Comparison of ENCODE assay signal across 9 mouse cellular contexts in the genomic region with DNA sequence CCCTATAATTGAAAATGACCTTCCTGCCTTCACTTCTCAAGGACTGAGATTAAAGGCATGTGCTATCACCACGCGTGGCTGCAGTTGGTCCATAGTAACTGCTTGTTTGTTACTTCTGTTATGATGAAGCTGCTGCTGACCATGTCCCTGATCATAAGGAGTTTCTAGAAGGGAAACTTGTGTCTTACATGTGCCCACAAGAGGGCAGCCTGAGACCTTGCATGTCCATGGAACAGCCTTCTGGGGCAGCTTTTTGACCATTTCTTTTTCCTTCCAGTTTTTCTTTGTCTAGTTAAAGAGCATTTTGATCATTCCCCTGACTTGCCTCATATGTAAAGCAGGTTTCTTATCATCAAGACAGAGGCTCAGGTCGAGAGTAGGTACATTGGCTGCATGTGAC. TPM values are rescaled to one million over a fixed set of nuclear protein-coding genes. Genes with fewer than 3 reads are reported as not detected.
DNase-seq lines count a peak whose midpoint lies in the region; ATAC-seq and TF ChIP-seq lines count a peak whose summit lies in the region.
"Had no signal": no experiment of that assay in that cellular context is flagged by ENCODE, and none has a peak within 500 bp of the region (broad histone marks: within the 10 kb centered on the region; RNA-seq: fewer than 3 reads in every experiment).

No protein-coding gene starts in this region.

- DNase-seq in kidney, adult 18-20 months: peak; percentile 32
- DNase-seq in adrenal gland, adult 2 months: peak; percentile 23
- DNase-seq in embryo, embryonic 11.5 days (ENCODE audit: low read depth, low spot score): peak; percentile 24
- peak; percentile 39 for DNase-seq in kidney, postnatal 14 days
- DNase-seq in lung, postnatal 36 days: peak; percentile 37

- TF ChIP-seq CTCF in ES-Bruce4 (IDR thresholded peaks at IDR 0.05; ENCODE audit: low read depth, low read length): peak; percentile 44

- no peak overlapping the region for H3K4me2 ChIP-seq in kidney, embryonic 14.5 days (replicated peaks; ENCODE audit: low read depth, low read length)
- H3K4me2 ChIP-seq: embryonic facial prominence, embryonic 15.5 days had no signal

- no peak for ATAC-seq in kidney, embryonic 14.5 days (ENCODE audit: low FRiP score, low TSS enrichment)
- no peak for ATAC-seq in megakaryocyte, adult 5-6 weeks (ENCODE audit: poor library complexity, severe bottlenecking)

- H3K36me3 ChIP-seq in kidney, embryonic 14.5 days (ENCODE audit: control insufficient read depth, insufficient read depth, low read length): no peaks in the 10 kb centered on the region
- no peaks in the 10 kb centered on the region for H3K36me3 ChIP-seq in ES-Bruce4 (ENCODE audit: control insufficient read depth, insufficient read depth, low read length, poor library complexity, severe bottlenecking)
- H3K36me3 ChIP-seq: embryonic facial prominence, embryonic 15.5 days had no signal

- no peak for TF ChIP-seq POLR2A in ES-Bruce4 (IDR thresholded peaks at IDR 0.05; ENCODE audit: insufficient read depth, low read length)

- H3K27ac ChIP-seq in kidney, embryonic 14.5 days (ENCODE audit: low read depth, low read length): no peak overlapping the region
- H3K27ac ChIP-seq in ES-Bruce4 (ENCODE audit: insufficient read depth, low read length): no peak overlapping the region
- H3K27ac ChIP-seq: embryonic facial prominence, embryonic 15.5 days had no signal

- no peaks in the 10 kb centered on the region for H3K27me3 ChIP-seq in kidney, embryonic 14.5 days (ENCODE audit: control insufficient read depth, insufficient read depth, low read length)
- H3K27me3 ChIP-seq in ES-Bruce4 (ENCODE audit: control insufficient read depth, insufficient read depth, low read length, poor library complexity, severe bottlenecking): no peaks in the 10 kb centered on the region

- no peak for TF ChIP-seq EP300 in ES-Bruce4 (IDR thresholded peaks at IDR 0.05; ENCODE audit: insufficient read depth, low read depth, low read length)

- H3K9me3 ChIP-seq in kidney, embryonic 14.5 days (ENCODE audit: control insufficient read depth, low read length): no peaks in the 10 kb centered on the region
- H3K9me3 ChIP-seq in ES-Bruce4 (replicated peaks; ENCODE audit: control insufficient read depth, insufficient read depth, low read length, poor library complexity, severe bottlenecking): no peaks in the 10 kb centered on the region
- H3K9me3 ChIP-seq: embryonic facial prominence, embryonic 15.5 days had no signal

- H3K4me3 ChIP-seq in kidney, embryonic 14.5 days (ENCODE audit: low read length): no peak overlapping the region
- H3K4me3 ChIP-seq in ES-Bruce4 (ENCODE audit: low read depth, low read length): no peak overlapping the region
- H3K4me3 ChIP-seq: embryonic facial prominence, embryonic 15.5 days had no signal

- no peak overlapping the region for H3K9ac ChIP-seq in kidney, embryonic 14.5 days (ENCODE audit: low read depth, low read length)
- H3K9ac ChIP-seq in ES-Bruce4 (ENCODE audit: low read depth, poor library complexity, severe bottlenecking): no peak overlapping the region
- H3K9ac ChIP-seq: embryonic facial prominence, embryonic 15.5 days had no signal

- WGBS in kidney, embryonic 14.5 days: 44% methylated on average over 3 of the region's 3 CpGs

- H3K4me1 ChIP-seq in kidney, embryonic 14.5 days (ENCODE audit: control insufficient read depth, insufficient read depth, low read length): no peaks in the 10 kb centered on the region
- H3K4me1 ChIP-seq in ES-Bruce4 (ENCODE audit: control insufficient read depth, insufficient read depth, low read length): no peaks in the 10 kb centered on the region
- H3K4me1 ChIP-seq: embryonic facial prominence, embryonic 15.5 days had no signal

RNA-seq across cellular contexts. Expression of gene Map7d2, which starts 27.8 kb away (rescaled TPM):
- 2.8 and 3.1 TPM in 2 replicates for polyA plus RNA-seq in kidney, embryonic 14.5 days (2014; fragmentation: Nextera tagmentation; extraction: Ambion mirVana)
- 14.4 and 16.8 TPM in 2 replicates for polyA plus RNA-seq in ES-Bruce4 (2011; ENCODE audit: insufficient read depth, insufficient read length, low read depth, missing spikeins)
- total RNA-seq in adrenal gland, adult 2 months (2021): 1 to 10 TPM; 2.0 to 3.9 TPM
- polyA plus RNA-seq in adrenal gland, adult 2 months (2012; rRNA removed): 0.07 and 0.19 TPM in 2 replicates
- total RNA-seq in megakaryocyte, adult 5-6 weeks (2015): not detected in 2 replicates
- not detected in 2 replicates for total RNA-seq in megakaryocyte, adult 5-6 weeks (2017)
